11 mouse cellular contexts compared by ENCODE assay signal in the genomic region with DNA sequence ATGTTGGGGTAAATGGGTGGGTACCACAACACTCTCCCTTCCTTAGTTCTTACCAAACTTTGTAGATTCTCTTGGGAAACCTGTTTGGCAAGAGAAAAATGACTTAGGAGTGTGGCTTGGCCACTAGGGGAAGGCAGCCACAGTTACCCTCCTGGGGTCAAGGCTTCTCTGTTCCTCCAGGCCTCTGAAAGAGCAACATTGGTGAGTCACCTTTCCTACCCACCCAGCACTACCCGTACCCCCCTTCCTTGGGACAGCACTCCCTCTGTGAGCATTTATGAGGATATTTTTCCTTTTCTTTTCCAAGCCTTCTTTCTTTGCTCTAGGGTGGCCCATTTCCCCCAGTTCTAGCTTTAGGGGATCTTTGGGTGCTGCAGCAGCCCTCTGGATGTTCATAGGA. TPM values are rescaled to one million over a fixed set of nuclear protein-coding genes. Genes with fewer than 3 reads are reported as not detected.
DNase-seq lines count a peak whose midpoint lies in the region; ATAC-seq and TF ChIP-seq lines count a peak whose summit lies in the region.
"Had no signal": no experiment of that assay in that cellular context is flagged by ENCODE, and none has a peak within 500 bp of the region (broad histone marks: within the 10 kb centered on the region; RNA-seq: fewer than 3 reads in every experiment).

No protein-coding gene starts in this region.

- DNase-seq in heart, postnatal 25 days (ENCODE audit: low spot score) = no peak
- no peak for DNase-seq in spleen, adult 2 months (ENCODE audit: low read depth in 1 of 2, low spot score in 2 of 2)
- no peak for DNase-seq in spleen, postnatal 36 days (ENCODE audit: low spot score in 2 of 2)
- DNase-seq in testis, postnatal 14 days (ENCODE audit: low spot score) = no peak
- DNase-seq in cerebellum, postnatal 25 days = no peak
- DNase-seq: left cerebral cortex, postnatal 4 days had no signal

- ATAC-seq in heart, embryonic 12.5 days (ENCODE audit: insufficient number of reproducible peaks, low FRiP score) = no peak
- ATAC-seq in limb, embryonic 13.5 days (ENCODE audit: low FRiP score, low read depth) = no peak
- ATAC-seq in forebrain, embryonic 16.5 days = no peak

- intact Hi-C loops in heart, postnatal 25 days (cut with DNase I) = no loop called here

- no peak overlapping the region for H3K4me3 ChIP-seq in heart, embryonic 12.5 days
- H3K4me3 ChIP-seq in spleen, adult 2 months (ENCODE audit: extremely low read depth, insufficient read depth, insufficient read length) = no peak overlapping the region
- H3K4me3 ChIP-seq in limb, embryonic 13.5 days = peak overlapping the region; percentile 90; the same call in 1 of the 2 replicates
- no peak overlapping the region for H3K4me3 ChIP-seq in forebrain, embryonic 16.5 days (replicated peaks; ENCODE audit: low read length)

- H3K4me2 ChIP-seq in heart, embryonic 12.5 days = peak overlapping the region; percentile 87; the same call in 1 of the 2 replicates
- peak overlapping the region; percentile 87 for H3K4me2 ChIP-seq in limb, embryonic 13.5 days (replicated peaks)
- no peak overlapping the region for H3K4me2 ChIP-seq in forebrain, embryonic 16.5 days (ENCODE audit: low read length)

- 63% methylated on average over 1 of the region's 1 CpGs for WGBS in heart, embryonic 12.5 days
- 68% methylated on average over 1 of the region's 1 CpGs for WGBS in spleen, adult 2 months
- WGBS in limb, embryonic 13.5 days = 60% methylated on average over 1 of the region's 1 CpGs
- 77% methylated on average over 1 of the region's 1 CpGs for WGBS in forebrain, embryonic 16.5 days

- TF ChIP-seq CTCF in spleen, adult 2 months (IDR thresholded peaks at IDR 0.05; ENCODE audit: extremely low read depth, insufficient read depth, insufficient read length, insufficient replicate concordance) = peak; percentile 0; the same call in 1 of the 2 replicates

- no peak overlapping the region for H3K9ac ChIP-seq in heart, embryonic 12.5 days
- H3K9ac ChIP-seq in limb, embryonic 13.5 days = no peak overlapping the region
- H3K9ac ChIP-seq in forebrain, embryonic 16.5 days (replicated peaks; ENCODE audit: low read depth, low read length) = no peak overlapping the region

- peaks cover 47% of the 10 kb centered on the region for H3K4me1 ChIP-seq in heart, embryonic 12.5 days (replicated peaks)
- H3K4me1 ChIP-seq in spleen, adult 2 months (ENCODE audit: control insufficient read depth, insufficient read depth, insufficient read length) = peaks cover 21% of the 10 kb centered on the region; the same call in 1 of the 2 replicates
- H3K4me1 ChIP-seq in limb, embryonic 13.5 days = peaks cover 59% of the 10 kb centered on the region
- peaks cover 18% of the 10 kb centered on the region for H3K4me1 ChIP-seq in forebrain, embryonic 16.5 days (replicated peaks; ENCODE audit: control insufficient read depth, insufficient read depth, low read length)

- H3K27me3 ChIP-seq in heart, embryonic 12.5 days (replicated peaks) = no peaks in the 10 kb centered on the region; the same call in 1 of the 2 replicates
- no peaks in the 10 kb centered on the region for H3K27me3 ChIP-seq in spleen, adult 2 months (ENCODE audit: control insufficient read depth, insufficient read depth, low read length)
- H3K27me3 ChIP-seq in limb, embryonic 13.5 days = peaks cover 24% of the 10 kb centered on the region
- peaks cover 34% of the 10 kb centered on the region for H3K27me3 ChIP-seq in forebrain, embryonic 16.5 days (replicated peaks; ENCODE audit: control insufficient read depth, insufficient read depth, low read length)

- no peak for TF ChIP-seq POLR2A in spleen, adult 2 months (IDR thresholded peaks at IDR 0.05; ENCODE audit: low read depth, low read length)

- H3K9me3 ChIP-seq in heart, embryonic 12.5 days (replicated peaks) = no peaks in the 10 kb centered on the region
- no peaks in the 10 kb centered on the region for H3K9me3 ChIP-seq in limb, embryonic 13.5 days
- no peaks in the 10 kb centered on the region for H3K9me3 ChIP-seq in forebrain, embryonic 16.5 days (ENCODE audit: control insufficient read depth, low read length)

- H3K27ac ChIP-seq in heart, embryonic 12.5 days (ENCODE audit: poor library complexity, severe bottlenecking) = no peak overlapping the region
- H3K27ac ChIP-seq in spleen, adult 2 months (ENCODE audit: insufficient read depth, low read length) = 0 out of 2 replicates have a peak overlapping the region, but pooled peaks have one; percentile 20
- H3K27ac ChIP-seq in limb, embryonic 13.5 days = peak overlapping the region; percentile 95; the same call in 1 of the 2 replicates
- no peak overlapping the region for H3K27ac ChIP-seq in forebrain, embryonic 16.5 days (ENCODE audit: low read length)

- H3K36me3 ChIP-seq in heart, embryonic 12.5 days = peaks cover 22% of the 10 kb centered on the region
- H3K36me3 ChIP-seq in spleen, adult 2 months (ENCODE audit: control insufficient read depth, insufficient read depth, low read length) = peaks cover 5% of the 10 kb centered on the region
- peaks cover 15% of the 10 kb centered on the region for H3K36me3 ChIP-seq in limb, embryonic 13.5 days
- H3K36me3 ChIP-seq in forebrain, embryonic 16.5 days (ENCODE audit: control insufficient read depth, insufficient read depth) = no peaks in the 10 kb centered on the region

RNA-seq across cellular contexts. Expression of a gene that starts 1.8 kb away (rescaled TPM):
- 10.2 and 10.6 TPM in 2 replicates for polyA plus RNA-seq in heart, embryonic 12.5 days (2016; fragmentation: Nextera tagmentation; extraction: Ambion mirVana)
- 10 to 100 TPM; 15.1 to 16.3 TPM for total RNA-seq in heart, postnatal 25 days (2021)
- 38.6 and 42.5 TPM in 2 replicates for polyA plus RNA-seq in spleen, adult 2 months (2012; rRNA removed)
- 16.2 and 17.7 TPM in 2 replicates for polyA plus RNA-seq in limb, embryonic 13.5 days (2015; fragmentation: Nextera tagmentation; extraction: Ambion mirVana)
- 1.3 and 2.0 TPM in 2 replicates for polyA plus RNA-seq in forebrain, embryonic 16.5 days (2015; fragmentation: Nextera tagmentation; extraction: Ambion mirVana)

RNA-seq across cellular contexts. Expression of a gene that starts 9.1 kb away (rescaled TPM):
- polyA plus RNA-seq in heart, embryonic 12.5 days (2016; fragmentation: Nextera tagmentation; extraction: Ambion mirVana) = 1.00 and 1.1 TPM in 2 replicates
- total RNA-seq in heart, postnatal 25 days (2021) = under 1 TPM; 0.17 to 0.94 TPM
- 10.9 and 16.8 TPM in 2 replicates for polyA plus RNA-seq in spleen, adult 2 months (2012; rRNA removed)
- 1.8 and 2.2 TPM in 2 replicates for polyA plus RNA-seq in limb, embryonic 13.5 days (2015; fragmentation: Nextera tagmentation; extraction: Ambion mirVana)
- 0.30 and 0.39 TPM in 2 replicates for polyA plus RNA-seq in forebrain, embryonic 16.5 days (2015; fragmentation: Nextera tagmentation; extraction: Ambion mirVana)
- total RNA-seq: monocyte, adult 5-6 weeks had no signal

RNA-seq across cellular contexts. Expression of a gene that starts 39.8 kb away (rescaled TPM):
- polyA plus RNA-seq in heart, embryonic 12.5 days (2016; fragmentation: Nextera tagmentation; extraction: Ambion mirVana) = 52.2 and 58.2 TPM in 2 replicates
- total RNA-seq in heart, postnatal 25 days (2021) = 10 to 100 TPM; 13.0 to 13.8 TPM
- 41.7 and 53.9 TPM in 2 replicates for polyA plus RNA-seq in spleen, adult 2 months (2012; rRNA removed)
- 112 and 113 TPM in 2 replicates for polyA plus RNA-seq in limb, embryonic 13.5 days (2015; fragmentation: Nextera tagmentation; extraction: Ambion mirVana)
- polyA plus RNA-seq in forebrain, embryonic 16.5 days (2015; fragmentation: Nextera tagmentation; extraction: Ambion mirVana) = 78.8 and 84.8 TPM in 2 replicates

RNA-seq across cellular contexts. Expression of a gene that starts 51.0 kb away (rescaled TPM):
- 0.15 TPM in 2 replicates for polyA plus RNA-seq in heart, embryonic 12.5 days (2016; fragmentation: Nextera tagmentation; extraction: Ambion mirVana)
- not detected for total RNA-seq in heart, postnatal 25 days (2021)
- not detected in 2 replicates for polyA plus RNA-seq in spleen, adult 2 months (2012; rRNA removed)
- 0.27 TPM in 2 replicates for polyA plus RNA-seq in limb, embryonic 13.5 days (2015; fragmentation: Nextera tagmentation; extraction: Ambion mirVana)
- 4.1 and 6.6 TPM in 2 replicates for polyA plus RNA-seq in forebrain, embryonic 16.5 days (2015; fragmentation: Nextera tagmentation; extraction: Ambion mirVana)
- total RNA-seq: monocyte, adult 5-6 weeks had no signal
- polyA plus RNA-seq: kidney, embryonic 14.5 days had no signal

Comparison
In these comparisons a context has a peak if more than half of its experiments do, and no peak if none do; other contexts are left out.
1. H3K27ac ChIP-seq: peak in spleen, adult 2 months (single experiment) and limb, embryonic 13.5 days (single experiment); none in heart, embryonic 12.5 days (single experiment) and forebrain, embryonic 16.5 days (single experiment).